Mouse (Mus musculus): ENCODE results near the gene Plekha6. TPM values are rescaled to one million over a fixed set of nuclear protein-coding genes. Genes with fewer than 3 reads are reported as not detected.

The Plekha6 gene
- polyA plus RNA-seq, 1 experiment from 2014 or later = 10.6 TPM

DNA sequence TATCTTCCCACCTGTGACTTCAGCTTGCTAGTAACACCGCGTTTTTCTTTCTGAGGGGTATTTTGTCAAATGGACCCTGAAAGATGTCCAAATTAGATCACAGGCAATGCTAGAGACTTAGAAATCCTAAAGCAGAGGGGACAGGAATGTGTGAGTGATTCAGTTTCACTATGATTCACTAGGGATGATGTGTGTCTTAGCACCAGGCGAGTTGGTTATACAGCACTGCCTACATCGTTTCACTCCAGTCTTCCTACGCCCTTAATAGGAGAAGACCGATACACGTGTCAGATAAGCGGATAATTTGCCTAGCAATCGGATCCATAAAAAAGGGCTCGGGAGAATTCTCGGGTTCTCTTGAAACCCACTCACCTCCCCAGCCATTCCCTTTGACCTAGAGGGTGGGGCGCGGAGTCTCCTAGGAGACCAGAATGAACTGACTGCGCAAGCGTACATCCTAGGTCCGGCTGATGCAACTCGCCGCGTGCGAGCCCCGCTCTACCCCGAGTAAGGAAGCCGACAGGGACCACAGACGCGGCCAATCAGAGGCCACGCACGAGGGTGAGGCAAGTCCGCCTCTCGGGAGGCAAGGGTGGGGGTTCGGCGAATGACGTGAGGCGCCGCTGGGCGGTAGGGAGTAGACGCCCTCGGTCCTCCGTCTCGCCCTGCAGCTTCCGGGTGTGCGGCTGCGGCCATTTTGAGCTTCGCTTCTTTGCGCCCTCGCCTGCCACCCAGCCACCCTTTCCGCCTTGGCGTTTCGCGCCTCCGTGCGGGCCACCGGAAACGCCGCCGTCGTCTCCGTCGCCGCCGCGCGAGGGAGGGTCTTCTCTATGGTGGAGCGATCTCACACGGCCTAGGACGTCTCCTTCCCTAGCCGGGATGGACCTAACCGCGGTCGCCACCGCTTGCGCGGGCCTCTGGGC lies 33.1 kb upstream of the Plekha6 start, which contains the start of gene Ppp1r15b:
Gene Ppp1r15b (plus strand): TSS at position 506 of the 923 bp plus-strand sequence.
- peak within 1 kb of the TSS; percentile 97 for H3K9ac ChIP-seq
- under 1% methylated on average over 72 of the region's 72 CpGs for WGBS
- ATAC-seq (ENCODE audit: extremely low read depth, insufficient number of reproducible peaks, low FRiP score, low TSS enrichment) = peak; percentile 99

DNA sequence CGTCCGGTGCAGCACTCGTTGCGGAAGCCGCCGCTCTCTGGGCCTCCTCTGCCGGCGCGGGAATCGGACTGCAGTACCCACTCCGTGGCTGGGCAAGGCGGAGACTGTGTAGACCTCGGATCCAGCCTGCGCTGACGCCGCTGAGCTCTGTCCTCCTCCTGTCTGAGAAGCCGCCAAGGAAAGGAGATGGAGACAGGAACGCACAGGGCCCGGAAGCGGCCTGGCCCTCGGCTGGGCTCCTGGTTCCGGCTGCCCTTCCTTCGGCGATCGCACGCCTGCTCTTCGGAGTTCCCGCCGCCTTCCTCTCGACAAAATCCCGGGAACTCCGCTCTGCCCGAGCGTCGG lies 32.5 kb upstream of the Plekha6 start:
- Histone ChIP-seq H3K27ac (replicated peaks) (peak overlapping the region; percentile 97), H3K27me3 (replicated peaks) (no peaks in the 10 kb centered on the region), H3K36me3 (peaks cover 24% of the 10 kb centered on the region), H3K4me1 (peaks cover 47% of the 10 kb centered on the region), H3K9me3 (no peaks in the 10 kb centered on the region), H3K4me2 (peak overlapping the region; percentile 95), H3K9ac (peak overlapping the region; percentile 97), H3K4me3 (peak overlapping the region; percentile 96)
- under 1% methylated on average over 35 of the region's 35 CpGs for WGBS
- no peak; the same call in 1 of the 2 replicates for ATAC-seq (ENCODE audit: extremely low read depth, insufficient number of reproducible peaks, low FRiP score, low TSS enrichment)

More for the DNA sequence above, 33.1 kb upstream of the Plekha6 start, which contains the start of gene Ppp1r15b:
- Histone ChIP-seq H3K27me3 (replicated peaks) (no peaks in the 10 kb centered on the region), H3K4me1 (peaks cover 44% of the 10 kb centered on the region), H3K27ac (replicated peaks) (peak within 1 kb of the TSS; percentile 97), H3K9me3 (no peaks in the 10 kb centered on the region), H3K4me2 (peak within 1 kb of the TSS; percentile 95), H3K36me3 (peaks cover 19% of the 10 kb centered on the region), H3K4me3 (peak within 1 kb of the TSS; percentile 96)

GRCm38 (mm10) chr1:133131936-133132335 lies 32.1 kb upstream of the Plekha6 start:
- ATAC-seq (ENCODE audit: extremely low read depth, insufficient number of reproducible peaks, low FRiP score, low TSS enrichment) = no peak
- peak overlapping the region; percentile 97 for H3K27ac ChIP-seq (replicated peaks)
- H3K4me2 ChIP-seq = peak overlapping the region; percentile 95
- H3K36me3 ChIP-seq = peaks cover 29% of the 10 kb centered on the region
- peaks cover 47% of the 10 kb centered on the region for H3K4me1 ChIP-seq
- peak overlapping the region; percentile 96 for H3K4me3 ChIP-seq
- under 1% methylated on average over 11 of the region's 11 CpGs for WGBS
- H3K9me3 ChIP-seq = no peaks in the 10 kb centered on the region
- H3K27me3 ChIP-seq (replicated peaks) = no peaks in the 10 kb centered on the region
- H3K9ac ChIP-seq = peak overlapping the region; percentile 97

GRCm38 (mm10) chr1:133132388-133133326 lies 31.4 kb upstream of the Plekha6 start:
- H3K36me3 ChIP-seq = peaks cover 36% of the 10 kb centered on the region
- peak overlapping the region; percentile 95 for H3K4me2 ChIP-seq
- H3K27me3 ChIP-seq (replicated peaks) = no peaks in the 10 kb centered on the region
- peaks cover 47% of the 10 kb centered on the region for H3K4me1 ChIP-seq
- peak overlapping the region; percentile 97 for H3K9ac ChIP-seq
- peak overlapping the region; percentile 96 for H3K4me3 ChIP-seq
- no peaks in the 10 kb centered on the region for H3K9me3 ChIP-seq
- WGBS = 4% methylated on average over 26 of the region's 26 CpGs
- peak overlapping the region; percentile 97 for H3K27ac ChIP-seq (replicated peaks)
- ATAC-seq (ENCODE audit: extremely low read depth, insufficient number of reproducible peaks, low FRiP score, low TSS enrichment) = no peak

- no peak for ATAC-seq (ENCODE audit: extremely low read depth, insufficient number of reproducible peaks, low FRiP score, low TSS enrichment)
- Histone ChIP-seq H3K27me3 (replicated peaks) (no peaks in the 10 kb centered on the region), H3K4me1 (peaks cover 47% of the 10 kb centered on the region), H3K4me2 (peak overlapping the region; percentile 95), H3K9me3 (no peaks in the 10 kb centered on the region), H3K4me3 (peak overlapping the region; percentile 96), H3K36me3 (peaks cover 43% of the 10 kb centered on the region), H3K27ac (replicated peaks) (peak overlapping the region; percentile 97; the same call in 1 of the 2 replicates), H3K9ac (peak overlapping the region; percentile 97)
- 8% methylated on average over 2 of the region's 2 CpGs for WGBS
These were observed 30.6 kb upstream of the Plekha6 start for GRCm38 (mm10) chr1:133133425-133133824.

DNA sequence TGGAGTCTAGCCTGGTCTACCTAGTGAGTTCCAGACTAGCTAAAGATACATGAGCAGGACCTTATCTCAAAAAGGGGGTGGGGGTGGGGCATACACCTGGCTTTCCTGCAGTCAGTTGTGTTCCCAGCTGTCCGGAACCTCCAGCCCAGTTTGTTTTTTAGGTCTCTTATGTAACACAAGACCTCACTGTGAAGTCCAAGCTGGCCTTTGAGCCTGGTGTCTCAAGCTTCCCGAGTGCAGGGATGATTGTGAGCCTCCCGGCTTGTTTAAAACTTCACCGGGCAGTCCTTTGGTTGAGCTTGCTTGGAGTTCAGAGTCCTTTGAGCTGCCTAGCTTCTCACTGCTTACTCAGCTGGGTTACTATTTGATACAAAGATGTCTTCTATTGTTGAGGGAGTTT lies 29.9 kb upstream of the Plekha6 start:
- Histone ChIP-seq H3K4me3 (peak overlapping the region; percentile 96), H3K9ac (peak overlapping the region; percentile 97), H3K9me3 (no peaks in the 10 kb centered on the region), H3K4me2 (peak overlapping the region; percentile 95), H3K27ac (replicated peaks) (peak overlapping the region; percentile 63), H3K27me3 (replicated peaks) (no peaks in the 10 kb centered on the region), H3K36me3 (peaks cover 50% of the 10 kb centered on the region), H3K4me1 (peaks cover 47% of the 10 kb centered on the region)
- no peak for ATAC-seq (ENCODE audit: extremely low read depth, insufficient number of reproducible peaks, low FRiP score, low TSS enrichment)
- WGBS = 13% methylated on average over 4 of the region's 4 CpGs

DNA sequence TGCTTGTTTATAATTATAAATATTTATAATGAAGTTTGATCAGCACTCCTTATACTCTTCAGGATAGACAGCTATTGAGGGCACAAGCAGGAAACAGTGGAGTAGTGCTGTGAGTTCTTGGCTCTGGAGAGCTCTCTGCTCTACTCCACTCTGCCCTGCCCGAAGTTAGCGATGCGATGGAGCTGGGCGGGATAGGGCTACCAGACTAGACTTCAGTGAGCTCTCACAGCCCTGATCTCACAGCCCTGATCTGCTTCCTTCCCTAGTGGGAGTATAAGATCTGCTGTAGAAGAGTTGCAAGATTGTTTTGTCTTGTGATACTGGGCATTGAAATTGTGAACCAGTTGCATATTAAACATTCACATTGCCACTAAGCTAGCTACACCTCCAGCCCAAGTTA lies 29.1 kb upstream of the Plekha6 start:
- Histone ChIP-seq H3K9ac (peak overlapping the region; percentile 97), H3K27ac (replicated peaks) (no peak overlapping the region), H3K4me1 (peaks cover 42% of the 10 kb centered on the region), H3K4me3 (peak overlapping the region; percentile 96), H3K9me3 (no peaks in the 10 kb centered on the region), H3K36me3 (peaks cover 57% of the 10 kb centered on the region), H3K4me2 (peak overlapping the region; percentile 95), H3K27me3 (replicated peaks) (no peaks in the 10 kb centered on the region)
- 12% methylated on average over 4 of the region's 4 CpGs for WGBS
- ATAC-seq (ENCODE audit: extremely low read depth, insufficient number of reproducible peaks, low FRiP score, low TSS enrichment) = no peak

- WGBS = 60% methylated on average over 5 of the region's 5 CpGs
- Histone ChIP-seq H3K4me3 (peak overlapping the region; percentile 96), H3K36me3 (peaks cover 67% of the 10 kb centered on the region), H3K4me2 (peak overlapping the region; percentile 95), H3K9me3 (no peaks in the 10 kb centered on the region), H3K9ac (peak overlapping the region; percentile 45; the same call in 1 of the 2 replicates), H3K4me1 (peaks cover 35% of the 10 kb centered on the region), H3K27me3 (replicated peaks) (no peaks in the 10 kb centered on the region), H3K27ac (replicated peaks) (no peak overlapping the region)
- no peak for ATAC-seq (ENCODE audit: extremely low read depth, insufficient number of reproducible peaks, low FRiP score, low TSS enrichment)
These were observed 28.2 kb upstream of the Plekha6 start for GRCm38 (mm10) chr1:133135808-133136207.

GRCm38 (mm10) chr1:133138401-133138800 lies 25.6 kb upstream of the Plekha6 start:
- Histone ChIP-seq H3K27ac (replicated peaks) (no peak overlapping the region), H3K9me3 (no peaks in the 10 kb centered on the region), H3K9ac (no peak overlapping the region), H3K4me1 (peaks cover 28% of the 10 kb centered on the region), H3K4me2 (no peak overlapping the region), H3K27me3 (replicated peaks) (no peaks in the 10 kb centered on the region), H3K4me3 (no peak overlapping the region), H3K36me3 (peaks cover 81% of the 10 kb centered on the region)
- WGBS = 92% methylated on average over 1 of the region's 1 CpGs
- ATAC-seq (ENCODE audit: extremely low read depth, insufficient number of reproducible peaks, low FRiP score, low TSS enrichment) = no peak

GRCm38 (mm10) chr1:133146014-133147009 lies 17.7 kb upstream of the Plekha6 start:
- no peak overlapping the region for H3K4me3 ChIP-seq
- no peaks in the 10 kb centered on the region for H3K4me1 ChIP-seq
- H3K4me2 ChIP-seq = no peak overlapping the region
- 62% methylated on average over 22 of the region's 22 CpGs for WGBS
- H3K36me3 ChIP-seq = peaks cover 18% of the 10 kb centered on the region
- H3K27ac ChIP-seq (replicated peaks) = no peak overlapping the region
- H3K27me3 ChIP-seq (replicated peaks) = no peaks in the 10 kb centered on the region
- no peak for ATAC-seq (ENCODE audit: extremely low read depth, insufficient number of reproducible peaks, low FRiP score, low TSS enrichment)
- H3K9ac ChIP-seq = no peak overlapping the region
- peaks cover 10% of the 10 kb centered on the region; the same call in 1 of the 2 replicates for H3K9me3 ChIP-seq

Measured in heart, embryonic 13.5 days (tissue).